Mouse (Mus musculus) adrenal gland, adult 8-10 months (tissue): ENCODE measurements around the gene Mcu. TPM values are rescaled to one million over a fixed set of nuclear protein-coding genes. Genes with fewer than 3 reads are reported as not detected.
A peak's percentile ranks its signal among the peaks of the same experiment; 100 is the strongest.

ENCODE experiments used
- DNase-seq: peaks from one replicate; pipeline ENCODE4 v3.0.0; 2022
- total RNA-seq, 4 experiments: library from RNA; stranded (reverse); gene quantifications; 2 replicates each; pipeline ENCODE4 v1.2.4; 2022

Mcu gene
- total RNA-seq, 4 experiments from 2014 or later = 40.4 to 61.1 (median 47.8) TPM

DNA sequence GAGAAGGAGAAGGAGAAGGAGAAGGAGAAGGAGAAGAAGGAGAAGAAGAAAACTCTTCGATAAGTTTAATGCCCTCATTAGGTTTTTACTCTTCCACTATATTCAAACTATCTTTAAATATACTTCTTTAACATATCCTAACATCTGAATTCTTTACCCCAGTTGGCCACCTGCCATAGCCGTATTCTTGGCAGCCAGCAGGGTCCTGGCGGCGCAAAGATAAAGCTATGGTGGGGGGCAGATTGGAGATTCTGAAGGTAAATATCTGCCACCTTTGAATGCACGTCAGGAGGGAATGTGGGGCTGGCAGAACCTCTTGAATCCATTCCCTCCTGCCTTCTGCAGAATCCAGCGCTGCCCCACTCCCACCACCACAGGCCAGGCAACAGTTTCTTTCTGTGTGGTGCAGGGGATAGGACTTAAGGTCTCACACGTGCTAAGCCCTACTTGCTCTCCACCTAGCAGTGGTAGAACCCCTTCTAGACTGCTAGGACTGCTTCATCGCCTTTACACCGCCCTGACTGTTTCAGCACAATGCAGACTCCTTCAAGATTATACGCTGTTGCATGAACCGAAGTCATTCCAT, 11.5 kb downstream of the Mcu start:
- DNase-seq = no peak

DNA sequence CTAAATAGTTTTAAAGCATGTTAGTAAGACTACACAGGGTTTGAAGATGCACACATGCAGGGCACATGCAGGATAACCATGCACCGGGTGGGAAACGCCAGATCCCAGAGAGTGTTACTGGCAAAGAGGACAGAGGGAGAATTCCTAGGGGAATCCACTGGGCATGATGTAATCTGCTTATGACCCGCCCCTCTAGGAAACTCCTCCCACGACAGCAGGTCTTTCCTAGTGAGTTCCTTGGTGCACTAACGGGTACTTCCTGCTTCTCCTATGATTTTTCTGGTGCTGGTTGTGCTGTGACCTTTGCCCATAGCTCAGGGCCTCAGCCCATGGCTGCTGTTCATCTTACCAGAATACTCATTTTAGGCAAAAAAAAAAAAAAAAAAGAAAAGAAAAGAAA, 12.6 kb downstream of the Mcu start:
- DNase-seq = no peak

DNA sequence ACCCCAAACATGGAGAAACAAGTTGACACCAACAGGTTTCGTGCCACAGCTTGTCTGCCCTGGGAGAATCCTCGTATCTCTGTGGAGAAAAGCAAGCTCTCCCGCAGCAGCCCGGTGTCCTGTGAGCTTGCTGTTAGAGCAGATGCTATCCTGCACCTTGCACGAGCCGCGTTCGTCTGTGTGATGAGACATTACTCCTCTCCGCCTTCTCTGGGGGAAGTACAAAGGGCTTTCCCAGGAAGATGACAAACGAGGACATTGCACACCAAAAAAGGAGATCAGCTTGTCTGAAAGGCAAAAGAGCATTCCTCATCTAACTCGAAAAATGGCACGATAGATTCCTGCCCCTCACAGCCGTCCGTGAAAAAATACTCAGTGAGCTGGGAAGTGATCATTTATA, 13.6 kb downstream of the Mcu start:
- no peak for DNase-seq

DNA sequence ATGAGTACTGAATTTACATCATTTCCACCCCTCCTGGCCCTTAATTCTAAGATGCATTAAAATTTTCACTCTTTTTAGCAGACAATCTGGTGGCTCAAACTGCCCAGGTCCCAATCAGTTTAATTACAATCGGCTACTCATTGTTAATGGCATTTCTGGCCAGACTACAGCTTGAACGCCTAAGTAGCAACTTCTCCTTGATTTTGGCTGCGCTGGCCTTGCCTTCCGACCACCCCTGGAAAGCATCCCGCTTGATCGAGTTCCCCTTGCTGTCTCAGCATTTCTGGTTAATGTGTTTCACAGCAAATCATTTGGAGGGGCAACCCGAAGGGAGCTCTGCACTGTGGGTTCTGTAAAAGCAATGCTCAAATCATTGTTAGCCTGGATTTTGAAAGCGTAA, 14.4 kb downstream of the Mcu start:
- DNase-seq = no peak

DNA sequence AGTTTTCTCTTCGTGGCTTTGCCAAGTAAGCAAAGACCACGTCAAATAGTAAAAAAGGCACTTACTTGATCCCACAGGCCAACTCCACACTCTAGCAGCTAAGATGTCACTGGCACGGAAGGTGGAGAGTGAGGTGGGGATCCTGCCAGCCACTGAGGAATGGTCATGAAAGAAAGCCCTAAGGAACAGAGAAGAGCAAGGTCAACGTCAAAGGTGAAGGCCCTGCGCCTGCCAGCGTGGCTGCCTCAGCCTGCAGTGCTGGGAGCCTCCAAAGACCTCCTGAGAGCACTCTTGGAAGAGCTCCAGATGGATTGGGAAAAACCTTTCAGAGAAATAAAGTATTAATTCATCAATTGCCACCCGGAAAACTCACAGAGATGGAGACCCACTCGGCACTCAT, 16.0 kb downstream of the Mcu start:
- DNase-seq = peak; percentile 42

DNA sequence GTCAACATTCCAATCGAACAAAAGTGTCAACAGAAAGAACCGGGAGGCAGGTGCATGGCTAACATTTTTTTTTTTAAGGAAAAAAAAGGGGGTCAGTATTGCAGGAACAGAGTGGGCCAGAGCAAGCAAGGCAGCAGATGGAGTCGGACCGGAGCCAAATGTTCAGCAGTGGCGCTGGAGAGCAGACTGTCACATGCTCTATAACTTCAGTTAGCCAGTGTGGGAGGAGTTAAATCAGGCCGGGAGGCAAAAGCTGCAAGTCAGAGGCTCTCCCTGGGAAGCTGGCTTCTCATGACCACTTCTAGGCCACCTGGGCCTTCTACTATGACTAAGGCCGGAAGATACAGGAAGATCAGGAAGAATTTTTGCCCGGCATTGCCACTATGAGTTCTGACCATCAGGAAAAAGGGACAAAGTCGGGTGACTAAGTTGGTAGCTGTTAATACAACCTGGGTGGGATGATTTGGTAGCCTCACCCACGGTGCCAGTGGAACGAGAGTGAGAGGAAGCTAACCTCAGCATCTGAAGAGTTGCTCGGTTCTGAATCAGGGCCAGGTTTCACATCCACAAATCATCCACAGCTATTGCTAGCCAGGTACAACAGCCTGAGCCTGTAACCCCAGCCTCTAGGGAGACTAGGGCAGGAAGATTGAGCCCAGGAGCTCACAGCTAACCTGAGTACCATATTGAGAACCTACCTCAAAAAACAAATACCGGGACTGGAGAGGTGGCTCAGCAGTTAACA, 22.5 kb downstream of the Mcu start:
- DNase-seq = no peak

DNA sequence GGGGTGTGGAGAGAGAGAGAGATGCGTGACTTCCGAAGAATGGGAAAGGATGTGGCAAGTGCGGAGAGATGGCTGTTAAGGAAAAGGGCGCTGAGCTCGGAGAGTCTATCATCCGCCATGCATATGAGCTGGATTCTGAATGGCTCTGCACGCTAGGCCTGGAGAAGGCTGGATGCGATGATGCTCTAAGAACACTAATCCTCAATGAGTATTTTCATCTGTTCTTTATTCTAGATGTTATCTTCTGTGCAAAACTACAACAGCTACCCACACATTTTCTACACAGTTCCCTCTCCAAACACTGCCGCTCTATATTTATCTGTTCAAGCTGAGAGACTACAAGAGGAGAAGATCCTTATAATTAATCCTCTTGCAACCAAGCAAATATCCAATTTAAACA, 25.9 kb downstream of the Mcu start:
- no peak for DNase-seq

DNA sequence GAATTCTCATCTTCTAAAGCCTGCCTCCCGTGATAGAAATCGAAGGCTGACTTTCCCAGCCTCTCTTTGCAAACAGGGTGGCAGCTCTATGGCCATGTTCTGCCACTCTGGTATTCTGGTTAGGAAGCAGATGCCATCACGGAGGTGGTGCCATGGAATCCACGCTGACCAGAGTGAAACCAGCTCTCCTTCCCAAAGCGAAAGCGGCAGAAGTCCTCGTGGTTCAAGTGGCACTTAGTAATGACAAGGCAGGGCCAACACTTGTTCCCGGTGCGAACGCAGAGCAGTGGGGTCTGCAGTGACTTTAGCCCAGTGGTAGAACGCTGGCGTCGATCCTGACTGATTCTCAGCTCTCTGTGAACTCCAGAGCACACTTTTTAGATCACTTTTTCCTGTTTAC, 26.6 kb downstream of the Mcu start:
- DNase-seq = no peak

DNA sequence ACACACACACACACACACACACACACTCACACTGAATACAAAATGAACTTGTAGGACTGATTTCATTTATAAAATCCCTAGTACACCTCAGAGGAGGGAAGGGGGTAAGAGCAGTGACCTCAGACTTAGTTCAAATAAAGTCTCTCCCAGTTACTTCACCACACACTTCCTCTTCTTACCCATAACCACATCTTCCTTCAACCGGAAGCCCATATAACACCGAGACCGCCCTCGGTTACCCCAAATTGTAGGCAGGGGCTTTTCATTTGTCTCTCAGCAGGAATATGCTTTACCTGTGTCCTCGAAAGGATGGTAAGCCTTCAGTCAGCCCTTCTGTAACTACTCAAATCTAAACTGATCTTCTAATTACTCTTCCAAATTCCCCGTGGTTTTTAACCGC, 27.1 kb downstream of the Mcu start:
- no peak for DNase-seq

DNA sequence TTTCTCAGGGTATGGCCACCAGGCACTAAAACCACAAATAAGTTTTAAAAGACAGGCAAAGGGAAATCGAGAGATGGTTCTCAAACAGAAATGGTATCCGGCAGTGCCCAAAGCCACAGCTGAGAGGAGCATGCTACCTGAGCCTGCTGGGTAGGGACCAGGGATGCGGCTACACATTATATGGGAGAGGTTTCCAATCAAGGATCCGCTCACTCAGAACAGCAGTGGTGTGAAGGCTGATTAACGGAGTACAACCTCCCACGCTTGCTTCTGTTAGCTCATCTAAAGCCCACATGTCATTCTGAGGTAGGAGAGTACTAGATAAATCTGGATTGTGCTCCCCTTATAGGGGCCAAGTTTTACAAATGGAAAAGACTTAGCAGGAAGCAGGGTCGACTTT, 28.4 kb downstream of the Mcu start:
- DNase-seq = no peak

DNA sequence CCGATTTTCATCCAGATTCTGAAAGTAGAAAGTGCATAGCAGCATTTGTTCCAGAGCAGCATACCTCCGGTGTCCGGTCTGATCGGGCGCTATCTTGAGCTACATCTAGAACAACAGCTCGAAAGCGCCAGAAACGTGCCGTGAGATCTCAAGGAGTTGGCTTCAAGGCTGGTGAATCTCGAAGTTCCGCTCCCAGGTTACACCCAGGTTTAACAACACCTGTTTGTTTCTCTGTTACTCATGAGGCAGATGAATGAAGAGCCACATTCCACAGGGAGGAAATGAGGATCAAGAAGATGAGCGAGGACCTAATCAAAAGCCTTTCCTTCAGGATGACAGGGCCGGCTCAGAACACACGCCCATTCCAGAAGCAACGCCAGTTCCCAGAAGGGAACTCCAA, 29.7 kb downstream of the Mcu start:
- DNase-seq = no peak

DNA sequence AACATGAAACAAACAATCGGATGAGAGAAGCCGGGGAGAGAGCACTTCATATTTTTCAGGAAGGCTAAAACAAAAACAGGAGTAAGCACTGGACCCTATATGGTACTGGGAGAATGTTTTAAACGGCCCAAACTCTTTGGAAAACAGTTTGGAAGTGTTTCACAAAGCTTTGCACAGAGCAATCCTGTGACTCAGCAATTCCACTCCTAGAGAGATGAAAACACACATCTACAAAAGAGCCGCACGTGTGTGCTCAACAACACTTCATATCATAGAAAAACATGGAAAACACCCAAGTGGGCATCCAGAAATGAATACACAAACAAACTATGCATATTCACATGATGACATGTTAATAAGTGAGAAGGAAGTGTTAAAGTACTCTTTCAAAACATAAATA, 30.9 kb downstream of the Mcu start:
- no peak for DNase-seq

DNA sequence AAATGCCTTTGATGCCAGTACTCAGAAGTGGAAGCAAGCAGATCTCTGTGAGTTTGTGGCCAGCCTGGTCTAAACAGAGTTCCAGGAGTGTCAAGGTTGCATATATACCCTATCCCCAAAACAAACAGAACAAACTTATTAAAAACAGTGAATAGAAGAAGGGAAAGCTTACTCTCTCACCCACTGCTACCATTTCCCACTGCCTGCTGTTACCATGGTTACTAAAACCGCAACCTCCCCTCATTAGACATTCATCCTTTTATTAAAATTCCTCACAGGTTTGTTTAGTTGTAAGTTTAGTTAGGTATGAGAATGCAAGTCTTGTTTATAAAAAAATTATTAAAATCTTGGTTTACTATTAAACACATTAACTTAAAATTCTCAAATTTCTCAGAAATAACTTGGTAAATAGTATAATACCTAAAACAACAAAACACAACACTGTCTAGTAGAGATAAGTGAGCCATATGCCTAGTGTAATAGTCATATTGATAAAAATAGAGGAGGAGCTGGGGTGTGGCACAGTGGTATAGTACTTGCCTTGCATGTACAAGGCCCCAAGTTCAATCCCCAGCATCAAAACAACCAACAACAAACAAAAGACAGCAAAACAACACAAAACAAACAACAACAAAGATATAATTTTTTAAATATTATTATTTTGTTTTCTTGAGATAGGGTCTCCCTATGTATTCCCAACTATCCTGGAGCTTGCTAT, 34.5 kb downstream of the Mcu start:
- DNase-seq = no peak

DNA sequence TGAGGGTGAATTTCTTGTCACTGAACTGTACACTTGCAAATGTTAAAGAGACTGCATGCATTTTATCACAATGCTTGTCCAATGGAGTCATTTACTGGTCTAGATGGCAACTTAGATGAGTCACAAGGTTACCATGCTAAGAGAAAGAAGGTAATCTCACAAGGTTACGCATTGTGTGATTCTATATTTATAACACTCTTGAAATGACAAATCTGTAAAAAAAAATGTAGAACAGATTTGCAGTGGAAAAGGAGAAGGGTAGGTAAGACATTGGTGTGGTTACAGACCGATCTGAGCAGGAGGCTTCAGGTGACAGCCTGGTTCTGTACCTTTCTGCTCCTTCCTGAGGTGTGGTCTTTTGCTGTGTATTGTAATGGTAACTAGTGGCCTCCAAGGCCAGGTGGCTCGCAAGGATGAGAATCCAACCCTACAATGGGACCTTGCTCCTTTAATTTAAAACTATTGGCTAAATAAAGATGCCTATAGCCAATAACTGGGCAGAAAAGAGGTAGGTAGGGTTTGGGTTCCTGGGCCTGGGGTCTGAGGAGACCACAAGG, 35.8 kb downstream of the Mcu start:
- no peak for DNase-seq

DNA sequence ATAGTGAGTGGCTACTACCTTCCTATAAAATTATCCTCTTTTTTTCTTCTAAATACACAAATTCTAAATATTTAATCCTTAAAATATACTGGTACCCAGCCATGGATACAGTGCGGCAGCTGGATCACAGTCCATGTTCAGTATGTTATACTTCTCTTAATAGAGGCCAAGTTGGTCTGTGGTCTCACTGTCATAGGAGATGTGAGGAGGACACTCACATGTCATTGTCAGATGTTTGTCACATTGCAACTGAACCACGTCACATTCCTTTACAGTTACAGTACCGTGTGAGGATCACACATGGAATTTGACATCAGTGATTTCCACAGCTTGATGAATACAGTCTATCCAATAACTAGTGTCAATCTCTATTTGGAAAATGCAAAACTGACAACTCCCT, 36.8 kb downstream of the Mcu start:
- DNase-seq = no peak

DNA sequence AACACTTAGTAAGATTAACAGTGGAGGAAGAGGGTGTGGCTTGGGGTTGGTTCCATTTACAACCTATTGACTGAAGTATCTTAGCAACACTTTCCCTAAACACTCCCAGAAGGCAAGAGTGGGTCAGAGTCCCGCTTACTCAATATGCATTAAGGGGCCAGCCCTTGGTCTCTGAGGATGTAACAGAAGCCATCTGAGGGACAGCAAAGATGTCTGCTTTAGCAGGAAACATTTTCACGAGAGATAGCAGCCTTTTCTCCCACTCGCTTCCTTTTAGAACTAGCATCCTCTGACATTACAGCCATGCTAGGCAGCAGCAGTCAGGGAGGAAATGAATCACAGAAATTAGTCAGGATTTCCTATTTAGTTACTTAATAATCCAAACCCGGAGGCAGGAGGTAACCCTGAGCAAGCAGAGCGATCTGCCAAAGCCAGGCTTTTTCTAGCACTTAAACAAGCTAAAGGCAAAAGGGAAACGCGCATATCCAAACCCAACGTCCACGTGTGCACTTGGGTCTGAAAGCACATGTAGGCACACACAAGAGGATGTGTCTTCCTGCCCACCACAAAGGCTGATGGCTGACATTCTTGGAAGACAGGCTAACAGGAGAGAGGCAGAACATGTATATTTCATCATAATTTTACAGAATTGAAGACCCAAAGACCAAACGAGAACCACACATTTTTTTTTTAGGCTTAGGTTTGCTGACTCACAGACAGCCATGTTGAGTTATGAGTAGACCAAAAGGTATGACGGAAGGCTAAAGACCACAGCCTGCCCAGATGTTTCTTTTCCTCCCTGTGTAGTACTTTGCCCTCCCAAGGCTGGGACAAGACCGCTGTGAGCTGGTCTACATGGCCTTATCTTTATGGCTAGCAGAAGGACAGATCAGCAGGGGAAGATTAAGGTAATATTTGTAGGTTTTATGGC, 38.4 kb downstream of the Mcu start:
- peak; percentile 36 for DNase-seq

DNA sequence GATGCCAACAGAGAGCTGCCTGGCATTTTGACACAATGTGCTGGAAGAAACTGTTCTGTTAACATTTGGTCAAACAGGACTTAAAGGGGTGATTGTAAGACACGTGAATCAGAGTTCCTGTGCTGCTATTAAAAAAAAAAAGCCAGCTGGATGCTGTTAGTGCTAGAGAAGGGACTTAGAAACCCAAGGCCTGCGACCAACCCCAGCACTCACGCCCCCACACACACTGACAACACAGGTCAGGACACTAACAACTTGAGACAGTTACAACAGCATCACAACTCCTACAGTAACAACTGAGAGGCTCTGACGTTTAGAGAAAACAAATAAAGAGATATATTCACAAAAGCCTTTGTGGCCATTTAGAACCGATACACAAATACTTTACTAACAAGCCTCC, 40.2 kb downstream of the Mcu start:
- DNase-seq = no peak

DNA sequence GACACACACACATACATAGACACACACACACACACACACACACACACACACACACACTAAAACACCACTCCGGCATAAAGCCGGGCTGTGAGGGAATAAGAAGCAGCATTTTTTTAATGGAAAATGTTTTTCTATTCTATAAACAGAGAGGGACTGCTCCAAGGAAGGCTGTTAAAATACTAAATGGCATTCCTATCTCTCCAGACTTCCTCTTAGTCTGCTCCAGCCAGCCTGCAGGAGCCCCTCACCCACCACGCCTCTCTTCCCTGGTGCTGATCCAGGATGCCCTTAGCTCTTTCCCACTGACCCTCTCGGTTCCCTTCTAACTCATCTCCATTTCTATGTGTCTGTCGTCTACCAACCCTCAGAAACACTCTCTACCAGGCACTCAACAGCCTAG, 44.5 kb downstream of the Mcu start:
- no peak for DNase-seq

DNA sequence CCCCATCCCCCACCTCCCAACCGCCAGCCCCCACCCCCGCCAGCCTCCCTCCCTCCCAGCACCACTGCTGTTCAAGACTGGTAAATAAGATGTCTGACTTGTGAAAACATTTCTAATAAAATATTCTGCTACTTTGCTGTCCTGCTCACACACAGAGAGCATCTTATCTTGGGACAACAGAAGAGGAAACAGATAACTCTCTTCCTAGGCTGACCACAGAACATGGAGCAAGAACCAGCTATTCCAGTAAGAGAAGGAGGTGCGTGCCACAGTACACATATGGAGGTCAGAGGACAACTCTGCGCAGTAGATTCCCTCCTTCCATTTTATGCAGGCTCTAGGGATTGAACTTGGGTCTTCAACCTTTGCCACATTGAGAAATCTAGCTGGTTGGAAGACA, 45.2 kb downstream of the Mcu start:
- DNase-seq = no peak

DNA sequence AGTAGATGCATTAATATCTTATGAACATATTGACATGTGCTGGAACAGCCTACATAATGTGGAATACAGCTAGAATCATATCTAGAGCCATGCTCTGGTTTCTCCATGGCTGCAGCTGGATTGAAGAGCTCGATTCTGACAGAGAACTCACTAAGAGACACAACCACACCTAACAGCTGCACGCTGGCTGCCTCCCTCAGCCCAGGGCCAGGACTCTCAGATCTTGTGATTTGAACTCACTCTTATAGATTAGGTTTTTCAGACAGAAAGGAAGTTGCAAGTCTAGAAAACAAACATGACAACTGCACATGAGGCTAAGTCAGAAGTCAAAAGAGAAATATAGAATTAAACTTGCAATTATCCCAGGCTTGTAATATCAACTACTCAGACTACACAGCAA, 45.7 kb downstream of the Mcu start:
- DNase-seq = no peak

DNA sequence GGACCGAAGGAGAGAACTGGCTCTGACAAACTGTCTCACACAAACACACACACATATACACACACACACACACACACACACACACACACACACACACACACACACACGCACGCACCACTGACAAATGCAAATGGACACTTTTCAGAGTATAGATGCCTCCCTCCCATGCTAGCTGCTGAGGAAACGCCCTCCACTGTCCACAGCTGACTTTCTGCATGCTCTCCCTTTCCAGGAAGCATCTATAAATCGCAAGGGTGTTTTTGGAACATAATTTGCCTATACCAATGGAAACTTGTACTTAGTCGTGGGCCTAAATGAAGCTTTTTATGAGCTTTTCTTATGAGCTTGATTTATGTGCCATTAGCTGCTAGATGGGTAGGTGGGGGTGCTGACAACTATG, 46.1 kb downstream of the Mcu start:
- no peak for DNase-seq

DNA sequence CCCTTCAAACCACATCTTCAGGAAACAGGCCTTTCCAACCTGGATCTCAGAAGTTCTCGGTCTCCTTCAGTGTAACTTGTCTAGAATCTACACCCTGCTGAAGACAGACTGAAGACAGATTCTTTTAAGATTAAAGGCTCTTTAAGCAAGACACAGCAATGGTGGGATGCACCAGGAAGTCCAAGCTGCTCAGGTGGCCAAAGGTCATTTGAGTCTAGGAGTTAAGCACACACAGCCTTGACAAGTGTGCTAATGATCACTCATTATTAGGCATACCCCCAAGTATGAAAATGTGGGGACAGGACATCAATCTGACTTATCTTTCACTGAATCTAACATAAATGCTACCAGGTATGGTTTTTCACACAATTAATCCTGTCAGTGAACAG, 47.0 kb downstream of the Mcu start:
- DNase-seq = no peak
